Mouse (Mus musculus) E14TG2a.4 (cell line): Measurements from ENCODE around the gene Ifi47.
"Not testable (repeated sequence)": the region's sequence is repeated elsewhere in the genome, so short reads cannot be mapped to it uniquely, and the experiment has no call there.

Experiments
- CTCF ChIP-seq: conservative IDR thresholded peaks from 2 replicates; pipeline ENCODE4 v1.5.1; 2014; ENCODE audit warnings: low read length
- NANOG ChIP-seq: IDR thresholded peaks from 2 replicates; pipeline ENCODE4 v1.6.1; 2014; ENCODE audit warnings: borderline replicate concordance, low read length, mixed read lengths
- POU5F1 ChIP-seq: IDR thresholded peaks from 2 replicates; pipeline ENCODE4 v1.6.1; 2014; ENCODE audit warnings: low read length, borderline replicate concordance

- not testable (repeated sequence) for TF ChIP-seq CTCF, NANOG, POU5F1
Observed at GRCm38 (mm10) chr11:49050064-49050463, 26.3 kb upstream of the Ifi47 start.
